Mouse (Mus musculus): Measurements from ENCODE around the gene Mpv17l.
"Not testable (repeated sequence)": the region's sequence is repeated elsewhere in the genome, so short reads cannot be mapped to it uniquely, and the experiment has no call there.

Gene Mpv17l

DNA sequence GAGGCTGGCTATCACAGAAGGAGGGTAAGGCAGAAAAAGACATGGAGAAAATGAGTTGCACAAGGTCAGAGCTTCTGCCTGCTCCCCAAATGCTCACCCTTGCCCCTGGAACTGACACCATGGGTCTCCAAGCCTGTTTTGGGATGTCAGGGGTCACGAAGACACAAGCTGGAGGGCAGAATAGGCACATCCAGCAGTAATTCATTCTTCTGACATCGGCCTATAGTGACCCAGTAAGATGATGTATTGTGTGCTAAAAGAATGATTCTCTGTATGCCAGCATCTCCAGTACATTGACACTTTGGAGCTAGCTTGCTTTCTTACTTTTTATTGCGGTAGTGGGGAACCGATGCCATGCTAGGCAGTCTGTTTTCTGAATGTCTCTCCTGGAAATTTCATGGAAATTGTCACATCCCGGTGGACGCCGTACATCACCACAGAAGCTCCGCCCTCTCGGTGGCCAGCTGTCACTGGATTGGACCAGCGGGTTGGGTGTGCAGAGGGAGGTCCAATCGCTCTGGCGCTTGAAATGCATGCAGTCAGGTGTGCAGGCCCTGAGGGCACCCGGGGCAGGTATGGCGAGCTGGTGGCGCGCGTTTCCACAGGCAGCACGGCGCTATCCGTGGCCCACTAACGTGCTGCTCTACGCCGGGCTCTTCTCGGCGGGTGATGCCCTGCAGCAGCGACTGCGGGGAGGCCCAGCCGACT lies 37.3 kb downstream of the Mpv17l start:
- DNase-seq (ENCODE audit: low spot score): peak; percentile 7

DNA sequence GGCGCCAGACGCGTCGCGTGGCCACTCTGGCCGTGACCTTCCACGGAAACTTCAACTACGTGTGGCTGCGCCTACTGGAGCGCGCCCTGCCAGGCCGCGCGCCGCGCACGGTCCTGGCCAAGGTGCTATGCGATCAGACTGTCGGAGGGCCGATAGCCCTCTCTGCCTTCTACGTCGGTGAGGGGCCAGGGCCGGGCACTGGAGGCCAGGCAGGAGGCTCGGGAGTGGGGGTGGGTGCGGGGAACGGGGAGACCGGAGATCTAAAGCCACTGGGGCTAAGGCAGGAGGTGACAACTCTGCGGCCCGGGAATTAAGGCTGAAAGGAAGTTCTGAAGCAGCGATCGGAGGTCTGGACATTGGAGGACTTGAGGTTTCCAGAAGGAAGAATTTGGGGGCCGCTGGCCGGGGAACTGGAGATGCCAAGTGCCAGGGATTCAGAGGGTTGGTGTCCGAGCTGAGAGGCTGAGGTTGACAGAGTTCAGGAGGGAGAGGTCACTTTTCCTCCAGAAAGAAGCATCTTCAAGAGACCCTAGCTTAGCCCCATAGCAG lies 38.0 kb downstream of the Mpv17l start:
- DNase-seq (ENCODE audit: low spot score): no peak

DNA sequence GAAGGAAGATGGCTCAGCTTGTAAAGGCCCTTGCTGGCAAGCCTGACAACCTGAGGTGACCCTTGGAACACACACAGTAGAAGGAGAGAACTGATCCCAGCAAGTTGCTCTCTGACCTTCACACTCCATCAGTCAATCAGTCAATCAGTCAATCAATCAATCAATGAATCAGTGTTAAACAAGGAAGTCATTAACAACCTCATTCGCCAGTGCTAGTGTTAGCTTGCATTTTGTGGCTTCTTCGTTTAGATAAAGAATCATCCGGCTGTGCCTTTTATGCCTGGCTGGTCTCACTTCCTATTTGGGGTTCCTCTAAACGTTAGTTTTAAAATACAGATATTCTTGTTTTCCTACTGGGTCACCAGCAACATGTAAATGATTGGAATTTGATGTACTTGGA lies 41.2 kb downstream of the Mpv17l start:
- DNase-seq (ENCODE audit: low spot score): no peak

DNA sequence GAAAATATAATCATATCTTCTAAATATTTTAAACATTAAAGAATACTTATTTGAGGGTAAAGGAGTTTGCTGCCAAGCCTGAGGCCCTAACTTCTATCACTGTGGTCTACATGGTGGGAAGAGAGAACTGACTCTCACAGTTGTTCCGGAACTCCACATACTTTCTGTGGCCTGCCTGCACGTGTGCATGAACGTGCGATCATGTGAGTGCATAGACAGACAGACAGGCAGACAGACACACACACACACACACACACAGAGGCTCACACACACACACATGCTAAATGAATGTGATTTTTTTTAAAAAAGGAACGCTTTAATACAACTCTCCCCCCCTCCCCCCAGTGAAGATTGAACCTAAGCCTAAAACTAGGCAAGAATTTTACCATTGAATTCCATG lies 41.8 kb downstream of the Mpv17l start:
- no peak for DNase-seq (ENCODE audit: low spot score)

DNA sequence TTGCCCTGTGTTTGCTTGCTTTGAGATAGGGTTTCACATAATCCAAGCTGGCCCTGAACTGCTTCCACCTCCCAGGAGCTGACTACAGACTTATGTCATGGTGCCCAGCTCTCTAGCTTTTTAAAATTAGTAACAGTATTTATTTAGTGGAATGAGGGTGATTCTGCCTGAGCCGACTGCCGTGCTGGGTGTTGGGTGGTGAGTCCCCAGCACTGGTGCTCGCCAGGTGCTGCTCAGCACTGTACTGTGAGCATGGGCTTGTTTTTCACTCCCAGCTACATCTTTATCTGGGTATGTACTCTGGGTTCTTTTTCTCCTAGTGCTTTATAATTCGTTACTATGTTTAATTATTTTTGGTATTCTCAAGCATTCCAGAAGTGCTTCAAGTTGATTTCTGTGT lies 42.2 kb downstream of the Mpv17l start:
- no peak for DNase-seq (ENCODE audit: low spot score)

DNA sequence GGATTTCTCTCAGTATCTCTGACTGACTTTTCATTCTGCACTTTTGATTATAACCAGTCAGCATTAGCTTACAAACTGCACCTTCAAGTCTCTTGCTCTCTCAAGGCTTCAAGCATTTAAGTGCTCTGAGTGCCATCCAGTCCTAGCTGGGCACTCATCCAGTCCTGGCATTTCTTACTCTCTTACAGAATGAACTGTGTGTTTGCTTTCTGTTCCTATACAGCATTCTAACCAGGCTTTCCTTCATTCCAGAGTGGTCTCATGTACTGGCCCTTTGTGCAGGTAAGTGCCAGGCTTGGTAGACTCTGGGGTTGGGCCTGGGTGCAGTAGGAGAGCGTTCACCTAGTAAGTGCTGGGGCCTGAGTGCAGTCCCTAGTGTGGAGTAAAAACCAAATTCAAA lies 43.3 kb downstream of the Mpv17l start:
- no peak for DNase-seq (ENCODE audit: low spot score)

DNA sequence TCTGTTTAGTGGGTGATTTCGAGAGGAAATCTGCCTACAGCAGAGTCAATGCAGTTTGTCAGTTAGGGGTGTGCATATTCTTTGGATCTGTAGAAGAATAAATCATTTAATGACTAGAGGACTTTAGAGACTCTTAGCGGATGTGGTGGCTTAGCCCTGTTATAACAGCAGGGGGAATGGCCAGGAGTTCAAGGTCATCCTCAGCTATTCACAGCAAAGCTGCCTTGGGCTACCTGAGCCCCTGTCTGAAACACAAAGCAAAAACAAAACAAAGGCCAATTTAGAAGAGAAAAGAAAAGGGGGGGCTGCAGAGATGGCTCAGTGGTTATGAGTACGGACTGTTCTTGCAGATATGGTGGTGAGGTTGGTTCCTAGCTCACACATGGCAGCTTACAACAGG lies 48.3 kb downstream of the Mpv17l start:
- no peak for DNase-seq (ENCODE audit: low spot score)

DNA sequence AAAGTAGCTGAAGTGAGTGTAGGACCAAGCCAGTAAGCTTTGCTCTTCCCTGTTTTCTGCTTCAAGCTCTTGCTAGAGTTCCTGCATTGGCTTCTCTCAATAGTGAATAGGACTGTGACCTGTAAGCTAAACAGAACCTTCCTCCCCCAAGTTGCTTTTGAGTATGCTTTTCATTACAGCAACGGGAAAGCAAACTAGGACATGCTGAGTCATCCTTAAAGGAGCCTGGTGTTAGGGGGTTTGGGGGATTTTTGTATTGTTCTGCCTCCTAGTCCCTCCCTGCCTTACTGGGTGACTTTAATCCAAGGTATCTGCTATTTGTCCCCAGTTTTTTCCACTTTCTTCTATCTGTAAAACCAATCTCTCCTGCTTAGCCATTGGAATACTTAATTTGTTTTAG lies 59.1 kb downstream of the Mpv17l start:
- DNase-seq (ENCODE audit: low spot score): no peak

DNA sequence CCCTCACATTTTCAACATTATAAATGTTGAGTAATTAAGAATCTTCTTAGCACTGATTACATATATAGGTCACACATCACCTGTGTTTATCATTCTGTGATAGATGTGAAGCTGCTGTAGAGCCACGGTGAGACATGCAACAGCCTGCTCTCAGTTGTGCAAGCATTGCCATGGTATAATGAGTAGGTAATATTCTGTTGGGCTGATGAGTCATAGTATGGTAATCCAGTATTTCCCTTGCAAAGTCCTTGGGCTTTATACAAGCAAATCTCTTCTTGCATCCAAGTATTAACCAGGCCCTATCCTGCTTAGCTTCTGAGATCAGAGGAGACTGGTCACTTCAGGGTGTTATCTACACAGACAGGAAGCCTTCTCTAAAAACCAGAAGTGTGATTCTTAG lies 66.1 kb downstream of the Mpv17l start:
- DNase-seq (ENCODE audit: low spot score): no peak

DNA sequence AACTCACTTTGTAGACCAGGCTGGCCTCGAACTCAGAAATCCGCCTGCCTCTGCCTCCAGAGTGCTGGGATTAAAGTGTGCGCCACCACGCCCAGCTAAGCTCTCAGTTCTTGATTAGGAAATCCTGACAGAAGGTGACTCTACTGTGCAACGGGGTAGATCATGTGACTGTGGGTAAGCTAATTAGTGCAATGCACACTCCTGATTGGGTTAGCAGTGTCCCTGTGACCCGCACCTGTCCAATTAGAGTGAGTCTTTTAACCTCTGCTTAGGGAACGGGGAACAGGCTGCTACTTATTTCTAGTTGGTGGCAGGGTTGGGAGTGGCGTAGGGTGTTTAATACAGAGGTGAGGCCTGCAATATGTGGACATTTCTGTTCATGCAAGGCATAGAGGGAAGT lies 69.1 kb downstream of the Mpv17l start:
- no peak for DNase-seq (ENCODE audit: low spot score)

DNA sequence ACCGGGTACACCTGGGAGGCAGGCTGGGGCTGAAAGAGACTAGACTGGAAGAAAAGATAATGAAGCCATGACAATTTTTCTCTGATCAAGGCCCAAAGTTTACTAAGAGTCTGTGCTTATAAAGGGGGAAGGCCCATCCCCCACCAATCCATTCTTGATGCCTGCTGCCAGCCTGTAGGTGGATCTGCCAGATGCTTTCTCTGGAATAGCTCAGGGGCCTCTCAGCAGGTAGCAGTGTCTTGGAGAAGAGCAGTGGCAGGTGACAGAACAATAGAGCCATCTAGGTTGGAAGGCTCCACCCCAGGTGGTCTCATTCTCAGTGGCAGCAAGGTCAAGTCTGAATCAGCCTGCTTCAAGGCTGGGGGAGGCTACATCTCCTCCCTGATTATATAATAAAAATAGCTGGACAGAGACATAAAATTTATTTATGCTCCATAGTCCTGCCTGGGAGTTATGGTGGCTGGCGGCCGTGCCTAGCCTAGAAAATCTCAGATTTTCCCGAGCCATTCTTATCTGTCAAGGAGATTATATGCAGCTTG lies 73.5 kb downstream of the Mpv17l start:
- DNase-seq (ENCODE audit: low spot score): not testable (repeated sequence)

DNA sequence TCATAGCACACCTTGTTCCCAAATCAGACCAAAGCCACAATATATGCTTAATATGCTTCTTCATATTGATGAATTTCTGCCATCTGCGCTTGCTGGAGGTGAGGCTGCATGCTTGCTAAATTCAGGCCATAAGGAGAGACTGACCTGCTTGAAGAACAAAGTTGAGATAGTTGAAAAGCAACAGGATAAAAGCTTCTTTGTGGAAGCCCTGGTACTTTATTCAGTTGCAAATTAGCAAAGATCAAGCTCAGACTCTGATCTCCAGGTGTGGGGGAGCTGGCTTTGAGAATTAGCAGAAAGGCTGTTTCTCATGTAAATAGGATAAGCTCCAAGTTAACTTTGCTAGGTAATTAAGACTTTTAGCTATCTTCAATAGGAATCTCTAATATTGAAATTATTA lies 74.1 kb downstream of the Mpv17l start:
- not testable (repeated sequence) for DNase-seq (ENCODE audit: low spot score)

DNA sequence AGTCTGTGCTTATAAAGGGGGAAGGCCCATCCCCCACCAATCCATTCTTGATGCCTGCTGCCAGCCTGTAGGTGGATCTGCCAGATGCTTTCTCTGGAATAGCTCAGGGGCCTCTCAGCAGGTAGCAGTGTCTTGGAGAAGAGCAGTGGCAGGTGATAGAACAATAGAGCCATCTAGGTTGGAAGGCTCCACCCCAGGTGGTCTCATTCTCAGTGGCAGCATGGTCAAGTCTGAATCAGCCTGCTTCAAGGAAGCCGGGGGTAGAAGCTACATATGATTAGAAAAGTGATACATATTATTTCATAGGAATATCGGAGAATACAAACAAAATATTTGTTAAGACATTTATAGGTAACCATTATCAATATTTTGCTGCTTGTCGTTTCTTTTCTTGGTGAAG lies 78.8 kb downstream of the Mpv17l start:
- not testable (repeated sequence) for DNase-seq (ENCODE audit: low spot score)

DNA sequence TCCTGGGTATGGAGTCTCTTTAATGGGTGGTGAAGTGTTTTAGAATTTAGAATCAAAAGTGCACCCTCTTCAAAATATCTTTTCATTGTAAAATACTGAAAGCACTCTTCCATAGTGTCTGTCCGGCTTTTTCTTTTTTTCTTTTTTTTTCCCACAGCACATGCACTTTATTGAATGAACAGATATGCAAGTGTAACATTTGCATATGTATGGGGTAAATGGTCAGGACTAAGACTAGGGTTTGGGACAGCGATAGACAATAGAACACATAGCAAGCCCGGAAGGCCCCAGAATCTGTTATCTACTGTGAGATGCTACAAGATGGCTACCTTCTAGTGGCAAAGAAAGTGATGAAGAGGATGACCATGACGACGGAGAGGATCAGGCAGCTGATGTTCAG lies 80.2 kb downstream of the Mpv17l start:
- no peak for DNase-seq (ENCODE audit: low spot score)

DNA sequence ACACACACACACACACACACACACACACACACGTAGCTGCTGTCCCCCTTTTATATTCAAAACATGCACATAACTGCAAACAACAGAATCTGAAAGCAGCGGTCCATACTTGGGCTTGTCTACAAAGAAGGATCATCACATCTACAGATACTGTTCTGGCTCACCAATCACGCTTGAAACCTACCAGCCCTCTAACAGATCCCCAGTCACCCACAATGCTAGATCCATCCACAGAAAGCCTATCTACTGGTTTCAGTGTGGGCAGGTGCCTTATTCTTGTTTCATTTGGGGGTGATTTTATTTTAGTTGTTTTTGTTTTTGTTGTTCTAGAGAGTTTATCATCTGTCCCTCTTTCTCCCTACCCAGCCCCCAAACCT lies 83.2 kb downstream of the Mpv17l start:
- DNase-seq (ENCODE audit: low spot score): no peak

DNA sequence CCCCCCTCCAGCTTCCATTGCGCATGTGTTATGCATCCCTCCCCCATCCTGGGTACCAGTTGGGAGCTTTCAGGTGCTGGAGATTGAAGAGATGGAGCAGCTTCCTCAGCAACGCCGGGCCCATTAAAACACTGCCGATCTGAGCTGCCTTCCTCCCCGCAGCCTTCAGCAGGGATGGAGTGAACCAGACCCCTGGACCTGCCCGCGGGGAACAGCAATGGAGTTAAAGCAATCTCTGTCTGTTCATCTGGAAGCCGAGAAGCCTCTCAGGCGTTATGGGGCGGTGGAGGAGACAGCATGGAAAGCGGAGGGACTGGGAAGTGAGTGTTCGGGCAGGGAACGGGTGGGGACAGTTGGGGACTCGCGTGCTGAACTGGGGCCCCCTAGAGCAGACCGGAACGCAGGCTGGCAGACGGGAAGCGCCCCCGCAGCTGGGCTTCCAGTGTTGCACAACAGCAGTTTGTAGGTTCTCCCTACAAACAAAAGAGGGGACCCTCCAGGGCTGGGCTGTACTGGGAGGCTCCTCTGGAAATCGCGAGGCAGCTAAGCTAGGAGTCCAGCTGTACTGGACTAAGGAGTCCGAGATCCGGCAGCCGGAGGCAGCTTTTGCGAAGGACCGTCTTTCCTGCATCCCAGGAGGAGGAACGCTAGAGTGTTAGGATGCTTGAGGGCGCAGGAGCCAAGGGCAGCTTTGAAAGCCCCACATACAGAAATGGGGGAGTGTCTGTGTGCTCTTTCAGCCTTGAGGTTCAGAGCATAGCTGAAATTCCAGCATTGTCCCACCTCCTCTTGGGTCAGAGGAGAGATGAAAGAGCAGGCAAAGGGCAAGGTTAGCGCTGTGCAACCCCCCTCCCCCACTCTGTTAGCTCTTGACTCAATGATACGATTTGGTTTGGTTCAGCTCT lies 83.9 kb downstream of the Mpv17l start, which contains the start of the genes 2900011O08Rik and Ifitm7:
Gene 2900011O08Rik (plus strand): TSS at position 31 of the 905 bp plus-strand sequence.
Gene Ifitm7 (minus strand): TSS at position 315 of the 905 bp plus-strand sequence.
- DNase-seq (ENCODE audit: low spot score): no peak

DNA sequence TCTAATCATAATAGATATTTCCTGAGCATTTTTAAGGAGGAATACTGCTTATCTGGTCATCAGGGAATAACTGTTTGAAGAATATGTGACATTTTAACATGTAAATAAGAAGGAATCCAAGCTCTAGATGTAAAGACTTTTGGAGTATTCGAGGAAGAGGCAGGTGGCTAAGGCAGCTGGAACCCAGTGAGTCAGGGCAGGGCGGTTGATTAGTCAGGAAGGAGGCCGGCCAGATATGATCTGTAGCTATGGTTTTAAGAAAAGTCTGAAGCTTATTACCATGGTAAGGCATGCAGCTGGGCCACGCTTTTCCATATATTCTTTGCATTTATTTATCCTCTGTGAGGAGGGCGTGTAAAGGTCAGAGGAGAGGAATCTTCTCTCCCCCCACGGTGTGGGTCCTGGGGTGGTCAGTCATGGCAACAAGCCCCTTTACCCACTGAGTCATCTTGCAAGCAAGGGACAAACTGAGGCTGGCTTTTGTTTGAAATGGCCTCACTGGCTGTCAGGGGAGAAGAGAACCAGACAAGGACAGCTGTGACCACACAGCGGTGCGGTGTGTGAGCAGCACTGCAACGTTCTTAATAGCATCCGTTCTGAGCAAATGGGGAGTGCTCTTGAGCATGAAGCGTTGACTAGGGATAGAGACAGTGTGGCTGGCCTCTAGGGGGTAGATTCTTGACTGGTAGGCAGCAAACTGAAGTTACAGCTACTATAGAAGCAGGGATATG lies 89.7 kb downstream of the Mpv17l start:
- DNase-seq (ENCODE audit: low spot score): no peak

DNA sequence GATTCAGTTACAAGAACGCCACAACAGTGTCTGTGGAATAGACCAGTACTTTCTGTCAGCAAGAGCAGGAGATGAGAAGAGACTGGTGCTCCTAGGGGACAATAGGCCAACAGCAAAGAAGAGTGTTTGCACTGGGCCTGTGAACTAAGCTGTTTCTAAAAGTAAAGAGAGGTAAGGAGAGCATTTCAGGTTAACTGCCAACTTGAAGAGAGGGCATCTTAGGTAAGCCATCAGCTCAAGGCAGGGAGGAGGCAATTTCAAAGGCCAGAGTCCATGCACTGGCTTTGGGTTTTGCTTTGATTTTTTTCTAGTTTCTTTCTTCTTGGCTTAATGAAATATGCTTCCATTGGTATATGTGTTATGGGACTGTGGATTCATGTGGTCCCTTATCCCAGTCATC lies 91.1 kb downstream of the Mpv17l start:
- no peak for DNase-seq (ENCODE audit: low spot score)

DNA sequence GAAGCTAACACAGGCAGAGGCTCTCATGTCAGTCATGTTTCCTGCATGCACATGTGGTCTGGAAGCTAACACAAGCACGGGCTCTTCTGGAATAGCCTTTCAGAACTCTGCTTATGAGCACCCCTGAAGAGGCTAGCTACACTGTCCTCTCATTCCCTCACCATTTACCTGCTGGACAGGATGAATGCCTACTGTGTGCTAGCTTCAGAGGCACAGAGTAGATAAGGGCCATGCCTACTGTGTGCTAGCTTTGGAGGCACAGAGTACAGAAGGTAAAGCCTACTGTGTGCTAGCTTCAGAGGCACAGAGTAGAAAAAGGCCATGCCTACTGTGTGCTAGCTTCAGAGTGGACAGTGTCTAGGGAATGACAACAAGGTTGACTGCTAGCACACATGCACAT lies 91.5 kb downstream of the Mpv17l start:
- no peak for DNase-seq (ENCODE audit: low spot score)

Data from ovary, adult 18-20 months (tissue).